Mouse (Mus musculus): ENCODE data around the gene Fancc.

- TF ChIP-seq EP300 (IDR thresholded peaks at IDR 0.05; ENCODE audit: low read depth) = no peak
- TF ChIP-seq CTCF (IDR thresholded peaks at IDR 0.05; ENCODE audit: low read depth) = no peak
Measured at GRCm38 (mm10) chr13:63306768-63307167, 190.3 kb downstream of the Fancc start.
